Comparison of ENCODE assay signal across 10 mouse cellular contexts in genomic region chr1:180230580-180230979, GRCm38 (mm10). TPM values are rescaled to one million over a fixed set of nuclear protein-coding genes. Genes with fewer than 3 reads are reported as not detected.
DNase-seq lines count a peak whose midpoint lies in the region; TF ChIP-seq lines count a peak whose summit lies in the region.
"Had no signal": no experiment of that assay in that cellular context is flagged by ENCODE, and none has a peak within 500 bp of the region (broad histone marks: within the 10 kb centered on the region; RNA-seq: fewer than 3 reads in every experiment).

No protein-coding gene starts in this region.

- peak; percentile 83 for TF ChIP-seq CTCF in E14TG2a.4 (conservative IDR thresholded peaks at IDR 0.05; ENCODE audit: low read length)

- H3K4me3 ChIP-seq in E14TG2a.4 (replicated peaks; ENCODE audit: low read length) = no peak overlapping the region
- H3K4me3 ChIP-seq: heart, embryonic 15.5 days; liver, embryonic 15.5 days had no signal

- H3K4me1 ChIP-seq in E14TG2a.4 (replicated peaks; ENCODE audit: low read depth, low read length) = peaks cover 27% of the 10 kb centered on the region

- H3K9me3 ChIP-seq in E14TG2a.4 (ENCODE audit: low read length) = peaks cover 4% of the 10 kb centered on the region
- H3K9me3 ChIP-seq: heart, embryonic 15.5 days; liver, embryonic 15.5 days had no signal

- peak; percentile 37 to 49 for DNase-seq in kidney, postnatal 4 days
- no peak for DNase-seq in kidney, postnatal 14 days
- peak; percentile 63 for DNase-seq in R1 (ENCODE audit: low read depth, low spot score)
- DNase-seq in lung, postnatal 36 days = peak; percentile 34
- DNase-seq in urinary bladder, postnatal 36 days (ENCODE audit: low spot score in 2 of 2) = no peak
- DNase-seq in gastrocnemius, postnatal 25 days = no peak
- DNase-seq: cerebellum, postnatal 25 days had no signal

- H3K27me3 ChIP-seq in E14TG2a.4 (ENCODE audit: insufficient read depth, low read length) = no peaks in the 10 kb centered on the region
- H3K27me3 ChIP-seq: heart, embryonic 15.5 days; liver, embryonic 15.5 days had no signal

- H3K36me3 ChIP-seq in E14TG2a.4 (ENCODE audit: insufficient read depth, low read length) = no peaks in the 10 kb centered on the region
- H3K36me3 ChIP-seq: heart, embryonic 15.5 days had no signal

RNA-seq across cellular contexts. Expression of gene Coq8a, which starts 31.2 kb away (rescaled TPM):
- total RNA-seq in gastrocnemius, postnatal 25 days (2021) = 100 to 1,000 TPM; 871 to 916 TPM

RNA-seq across cellular contexts. Expression of gene Psen2, which starts 32.7 kb away (rescaled TPM):
- 1 to 10 TPM; 6.8 to 8.4 TPM for total RNA-seq in gastrocnemius, postnatal 25 days (2021)

Comparison
In these comparisons a context has a peak if more than half of its experiments do, and no peak if none do; other contexts are left out.
1. DNase-seq: peak in kidney, postnatal 4 days (2 of 2), R1 (single experiment) and lung, postnatal 36 days (single experiment); none in kidney, postnatal 14 days (single experiment), urinary bladder, postnatal 36 days (0 of 2) and gastrocnemius, postnatal 25 days (single experiment).